Mouse (Mus musculus): Measurements from ENCODE around the gene Lrrc9.

GRCm38 (mm10) chr12:72407146-72407545 is 34.5 kb upstream of the Lrrc9 start:
- TF ChIP-seq CTCF (IDR thresholded peaks at IDR 0.05; ENCODE audit: insufficient read depth, low read depth, low read length) (no peak), POLR2A (IDR thresholded peaks at IDR 0.05; ENCODE audit: insufficient read depth, low read depth, low read length) (no peak)
